Mouse (Mus musculus) adipocyte (in vitro differentiated cells): ENCODE data around the gene Xpo5.

Experiments used
- DNase-seq: peaks from one replicate; pipeline ENCODE4 v3.0.0-alpha.2; 2016; ENCODE audit warnings: low spot score

The Xpo5 gene

DNA sequence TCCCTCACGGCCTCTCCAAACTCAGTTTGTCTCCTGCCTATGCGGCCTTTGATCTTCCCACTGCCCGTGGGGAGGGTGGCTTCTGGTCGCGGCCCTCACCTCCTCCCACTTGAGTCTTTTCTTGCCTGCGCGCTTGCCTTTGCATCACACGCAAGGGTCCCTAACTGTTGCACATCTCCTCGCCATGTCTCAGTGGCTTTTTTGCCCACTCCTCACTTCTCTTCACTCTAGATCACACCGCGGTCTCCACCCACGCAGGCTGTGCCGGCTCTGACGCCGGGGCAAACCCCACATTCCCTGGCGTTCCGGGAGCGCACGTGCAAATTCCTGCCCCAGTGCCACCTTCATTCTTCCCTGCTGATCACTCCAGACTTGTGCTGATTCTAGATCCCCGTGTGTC, 496 bp downstream of the Xpo5 start:
- no peak for DNase-seq

DNA sequence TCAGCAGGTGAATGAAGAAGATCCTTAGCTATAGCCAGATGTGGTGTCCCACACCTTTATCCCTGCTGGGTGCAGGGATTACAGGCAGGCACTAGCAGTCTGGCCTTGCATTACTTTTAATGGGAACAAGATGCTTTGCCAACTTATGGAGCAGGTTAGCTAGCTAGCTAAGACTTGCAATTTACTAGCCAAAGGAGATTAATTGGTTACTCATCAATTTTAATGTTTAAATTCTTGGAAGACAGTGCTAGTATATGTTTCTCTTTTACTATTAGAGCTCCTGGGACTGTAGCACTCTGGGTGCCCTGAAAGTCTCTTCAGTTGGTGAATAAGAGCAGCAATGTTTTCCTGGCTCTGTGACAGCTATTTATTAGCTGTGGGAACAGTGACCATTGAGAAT, 4.1 kb downstream of the Xpo5 start:
- no peak for DNase-seq

DNA sequence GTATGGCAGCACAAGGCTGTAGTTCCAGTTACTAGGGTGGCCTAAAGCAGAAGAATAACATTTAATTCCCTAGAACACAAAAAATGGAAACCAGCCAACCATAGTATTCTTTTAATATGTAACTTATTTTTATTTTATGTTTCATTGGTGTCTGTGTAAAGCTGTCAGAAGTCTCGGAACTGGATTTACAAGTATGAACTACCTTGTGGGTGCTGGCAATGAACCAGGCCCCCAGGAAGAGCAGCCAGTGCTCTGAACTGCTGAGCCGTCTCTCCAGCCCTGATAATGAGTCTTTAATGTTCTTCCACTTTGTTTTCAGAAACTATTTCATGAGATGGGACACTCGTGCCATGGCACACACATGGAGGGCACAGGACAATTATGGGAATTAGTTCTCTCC, 8.0 kb downstream of the Xpo5 start:
- DNase-seq, result no peak

DNA sequence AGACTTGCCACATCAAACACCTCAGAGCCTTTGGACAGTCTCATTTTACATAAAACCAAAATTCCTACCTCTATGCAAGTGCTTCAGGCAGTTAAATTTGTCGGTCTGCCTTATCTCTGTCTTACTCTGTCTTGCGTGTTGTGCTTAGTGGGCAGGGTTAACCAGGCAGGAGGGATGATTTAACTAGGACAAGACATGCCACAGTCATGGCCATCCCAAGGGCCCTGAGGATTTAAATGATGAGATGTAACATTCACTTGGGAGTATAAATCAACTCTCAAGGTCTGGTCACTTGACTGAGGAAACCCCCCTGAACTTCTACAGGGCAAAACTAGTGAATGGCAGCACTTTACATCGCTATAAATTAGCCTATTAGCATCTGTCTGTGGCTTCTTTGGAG, 19.0 kb downstream of the Xpo5 start:
- no peak for DNase-seq

DNA sequence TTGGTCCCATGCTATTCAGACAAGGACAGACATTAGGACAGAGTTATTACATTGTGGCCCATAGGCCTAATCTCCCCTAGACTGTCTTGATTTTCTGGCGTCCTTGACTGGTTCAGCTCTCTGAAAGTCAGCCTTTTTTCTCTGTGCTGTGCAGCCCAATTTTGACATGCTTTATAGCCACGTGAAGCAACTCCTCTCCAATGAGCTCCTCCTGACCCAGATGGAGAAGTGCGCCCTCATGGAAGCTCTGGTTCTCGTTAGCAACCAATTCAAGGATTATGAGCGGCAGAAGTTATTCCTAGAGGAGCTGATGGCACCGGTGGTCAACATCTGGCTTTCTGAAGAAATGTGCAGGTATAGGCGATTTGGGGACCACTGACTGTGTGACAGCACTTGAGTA, 25.0 kb downstream of the Xpo5 start:
- DNase-seq, result no peak

DNA sequence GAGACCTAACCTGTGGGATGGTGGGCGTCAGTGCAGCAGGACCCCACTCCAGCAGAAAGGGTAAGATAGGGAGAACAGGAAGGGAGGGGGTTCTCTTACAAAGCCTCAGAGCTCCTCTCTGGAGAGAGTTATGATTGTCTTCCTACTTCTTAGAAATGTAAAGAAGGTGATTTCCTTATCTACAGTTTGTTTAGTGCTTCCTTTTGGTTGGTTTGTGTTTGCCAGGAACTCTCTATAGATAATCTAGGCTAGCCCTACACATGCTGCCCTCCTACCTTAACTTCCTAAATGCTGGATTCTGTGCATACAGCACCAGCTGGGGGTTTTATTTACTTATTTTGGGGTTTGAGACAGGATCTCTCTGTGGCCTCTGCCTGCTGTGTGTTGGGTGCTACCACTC, 33.5 kb downstream of the Xpo5 start:
- no peak for DNase-seq

DNA sequence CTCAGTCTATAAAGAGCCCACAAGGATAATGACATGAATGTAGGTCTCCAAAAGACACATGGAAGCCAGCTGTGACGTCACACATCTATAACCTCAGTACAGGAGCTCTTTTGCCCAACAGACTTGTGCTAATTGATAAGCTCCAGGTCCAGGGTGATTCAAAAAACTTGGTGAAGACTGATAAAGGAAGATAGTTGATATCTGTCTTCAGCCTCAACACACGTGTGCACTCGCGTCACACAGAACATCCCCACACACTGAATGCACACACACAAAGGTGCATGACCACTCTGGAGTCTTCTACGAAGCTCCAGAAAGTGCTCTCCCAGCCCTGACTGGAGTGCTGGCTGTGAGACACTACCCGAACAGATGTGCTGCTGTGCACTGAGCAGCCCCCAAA, 34.5 kb downstream of the Xpo5 start:
- no peak for DNase-seq

DNA sequence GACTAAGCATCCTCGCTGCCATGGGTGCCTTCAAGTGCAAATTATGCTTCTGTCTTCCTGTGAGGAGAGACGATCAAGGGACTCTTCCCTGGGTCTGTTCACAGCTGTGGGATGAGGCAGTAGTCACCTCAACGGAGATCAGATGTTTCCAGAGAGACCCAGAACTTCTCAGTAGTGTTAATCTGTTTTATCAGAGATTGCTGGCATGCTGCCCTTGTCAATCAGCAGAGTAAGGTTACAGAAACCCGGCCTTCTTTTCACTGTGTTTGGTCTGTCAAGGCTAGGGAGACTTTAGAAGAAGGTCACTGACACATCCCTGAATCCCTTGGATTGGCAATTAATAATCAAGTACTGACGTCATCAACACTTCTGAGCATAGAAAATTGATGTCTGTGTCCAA, 34.9 kb downstream of the Xpo5 start:
- DNase-seq, result no peak

DNA sequence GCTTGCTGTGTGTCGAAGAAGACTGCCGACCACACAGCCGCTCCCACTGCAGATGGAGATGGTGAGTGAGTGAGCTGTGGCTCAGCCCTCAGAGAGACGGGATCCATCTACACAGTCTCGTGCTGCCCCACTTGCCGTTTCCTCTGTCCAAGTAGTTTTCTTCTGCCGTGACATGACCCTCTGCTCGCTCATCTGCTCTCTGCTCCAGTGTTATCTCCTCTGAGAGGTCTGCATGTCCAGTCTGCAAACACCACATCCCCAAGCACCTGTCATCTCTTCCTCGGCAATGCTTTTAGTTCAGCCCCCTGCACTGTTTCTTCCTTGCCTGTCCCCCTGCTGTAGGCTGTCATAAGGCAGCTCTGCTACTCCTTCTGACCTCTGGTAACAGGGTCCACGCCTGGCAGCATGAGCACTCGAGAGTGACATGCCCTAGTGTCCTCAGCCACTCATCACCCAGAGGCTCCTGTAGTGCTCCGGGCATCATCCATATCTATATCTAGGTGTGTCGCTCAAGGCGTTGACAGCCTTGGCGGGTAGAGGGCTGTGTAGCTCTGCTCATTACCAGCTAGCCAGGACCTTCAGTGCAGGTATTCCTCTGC, 37.0 kb downstream of the Xpo5 start:
- DNase-seq, result no peak

DNA sequence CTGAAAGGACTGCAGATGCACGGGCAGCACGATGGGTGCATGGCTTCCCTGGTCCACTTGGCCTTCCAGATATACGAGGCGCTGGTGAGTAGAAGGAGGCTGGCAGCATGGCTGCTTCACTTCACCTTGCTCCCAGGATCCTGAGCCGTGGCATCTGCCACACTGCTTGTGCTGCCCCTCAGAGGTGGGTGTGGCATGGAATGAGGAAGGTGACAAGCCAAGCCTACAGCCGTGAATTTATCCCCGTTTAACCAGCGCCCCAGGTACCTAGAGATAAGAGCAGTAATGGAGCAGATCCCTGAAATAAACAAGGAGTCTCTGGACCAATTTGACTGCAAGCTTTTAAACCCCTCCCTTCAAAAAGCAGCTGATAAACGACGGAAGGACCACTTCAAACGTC, 38.9 kb downstream of the Xpo5 start:
- no peak for DNase-seq

DNA sequence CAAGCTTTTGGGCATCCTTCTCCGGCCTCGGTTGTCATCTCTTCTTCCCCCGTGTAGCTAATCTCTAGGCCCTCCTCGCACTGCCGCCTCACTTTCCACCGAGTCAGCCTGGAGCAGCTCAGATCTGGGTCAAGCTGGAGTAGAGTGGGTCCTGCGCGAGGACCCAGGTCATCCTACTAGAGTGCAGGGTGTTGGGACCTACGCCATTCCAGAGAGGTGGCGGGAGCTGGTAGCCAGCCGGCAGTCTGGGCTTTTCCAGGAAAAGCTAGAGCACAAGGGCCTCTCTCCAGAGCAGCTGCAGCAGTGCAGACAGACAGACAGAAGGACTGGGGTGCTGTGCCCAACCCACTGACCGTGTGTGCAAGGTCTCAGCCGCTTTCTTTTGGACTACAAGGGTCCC, 39.7 kb downstream of the Xpo5 start:
- DNase-seq, result no peak

DNA sequence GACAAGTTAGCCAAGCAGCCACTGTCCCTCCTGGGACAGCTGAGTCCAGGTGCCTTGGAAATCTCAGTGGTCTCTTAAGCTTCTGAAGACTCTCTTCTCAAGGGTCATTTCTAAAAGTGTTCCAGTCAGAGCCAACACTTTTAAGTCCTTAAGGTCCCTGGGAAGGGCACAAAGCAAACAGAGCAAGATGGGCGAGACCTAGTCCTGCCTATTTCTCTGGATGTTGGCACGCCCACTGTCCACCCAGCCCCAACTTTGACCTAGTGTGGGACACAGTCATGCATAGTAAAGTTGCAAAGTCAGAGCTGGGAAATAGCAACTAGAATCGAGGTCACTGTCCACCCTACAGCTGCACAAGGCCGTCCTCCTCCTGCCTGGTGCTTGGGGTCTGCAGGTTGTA, 40.4 kb downstream of the Xpo5 start:
- DNase-seq, result peak; percentile 81

DNA sequence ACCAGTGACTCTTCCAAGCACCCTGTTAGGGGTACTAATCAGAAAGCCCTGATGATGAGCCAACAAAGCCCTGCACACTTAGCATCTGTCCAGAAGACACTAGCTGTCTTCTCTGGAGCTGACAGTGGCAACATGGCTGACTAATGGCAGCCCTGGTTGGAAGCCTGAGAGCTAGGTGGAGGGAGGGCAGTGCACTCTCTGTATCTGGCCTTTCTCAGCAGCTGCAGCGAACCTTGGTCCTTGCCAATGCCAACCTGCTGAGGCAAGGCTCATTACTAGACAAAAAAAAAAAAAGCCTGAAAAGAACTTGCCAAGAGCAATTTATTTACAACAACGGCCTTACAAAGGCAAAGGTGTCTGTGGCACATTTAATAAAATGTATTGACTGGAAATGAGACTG, 41.0 kb downstream of the Xpo5 start:
- DNase-seq, result peak; percentile 36

DNA sequence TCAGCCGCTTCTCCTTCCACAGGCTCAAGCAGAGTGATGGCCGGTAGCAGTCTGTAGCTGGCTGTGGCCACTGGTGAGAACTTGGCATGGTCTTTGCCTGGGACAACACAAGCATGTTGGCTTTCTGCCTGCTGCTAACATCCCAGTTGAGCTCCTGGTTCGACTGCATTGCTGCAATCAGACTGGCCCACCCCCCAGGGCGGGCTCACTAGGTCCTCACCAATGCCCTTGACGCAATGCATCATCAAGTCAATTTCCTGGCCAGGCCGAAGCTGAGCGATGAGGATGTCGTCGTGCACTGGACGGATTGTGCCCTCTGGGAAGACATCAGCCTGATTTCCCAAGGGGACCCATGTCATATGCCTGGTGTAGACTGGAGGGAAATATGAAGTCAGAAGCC, 42.0 kb downstream of the Xpo5 start:
- peak; percentile 89 for DNase-seq

DNA sequence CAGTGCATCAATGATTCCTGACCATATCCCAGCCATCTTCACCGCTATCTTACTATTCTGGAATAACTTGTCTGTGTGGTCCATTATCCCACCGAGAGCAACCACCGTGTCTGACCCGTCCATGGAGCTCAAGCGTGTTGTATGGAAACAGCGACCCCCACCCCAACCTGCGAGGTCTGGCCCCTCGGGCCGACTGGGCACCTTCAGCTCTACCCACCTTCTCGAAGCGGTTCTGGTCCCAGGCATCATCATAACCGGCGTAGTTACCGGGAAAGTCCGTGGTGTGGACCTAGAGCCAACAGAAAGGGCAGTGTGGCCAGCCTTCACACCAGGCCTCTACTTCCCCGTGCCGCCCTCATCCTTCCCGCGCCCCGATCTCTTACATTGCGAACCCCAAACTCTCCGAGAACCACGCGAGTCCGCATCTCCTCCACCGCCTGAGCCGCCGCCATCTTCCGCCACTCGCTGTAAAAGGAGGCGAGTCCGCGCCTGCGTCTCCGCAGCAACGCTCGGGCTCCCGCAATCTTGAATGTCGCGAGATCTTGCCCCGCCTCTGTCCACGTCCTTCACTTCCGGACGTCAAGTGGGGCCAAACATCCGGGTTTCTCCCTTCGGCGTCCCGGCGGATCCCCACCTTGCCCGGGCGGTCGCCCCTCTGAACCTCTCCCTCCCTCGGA, 45.1 kb downstream of the Xpo5 start, which contains the start of the genes Polr1c and Yipf3:
Gene Polr1c, minus strand, starts transcription at position 543 of the 677 bp plus-strand sequence.
Gene Yipf3, plus strand, starts transcription at position 569 of the 677 bp plus-strand sequence.
- peak; percentile 94 for DNase-seq

DNA sequence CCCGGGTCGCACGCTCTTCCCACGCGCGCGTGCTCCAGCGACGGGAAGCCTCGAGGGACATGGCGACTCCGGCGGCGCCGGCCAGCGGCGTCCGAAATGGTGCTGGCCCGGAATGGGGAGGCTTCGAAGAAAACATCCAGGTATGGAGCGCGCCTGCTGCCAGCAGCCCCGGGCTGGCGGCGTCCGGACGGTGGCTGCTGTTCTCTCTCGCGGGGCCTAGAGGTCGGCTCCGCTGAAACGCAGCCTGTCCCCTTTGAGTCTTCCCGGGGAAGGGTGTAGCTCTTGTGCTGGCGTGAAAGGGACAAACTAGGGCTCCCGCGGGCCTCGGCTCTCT, 45.6 kb downstream of the Xpo5 start:
- no peak for DNase-seq

DNA sequence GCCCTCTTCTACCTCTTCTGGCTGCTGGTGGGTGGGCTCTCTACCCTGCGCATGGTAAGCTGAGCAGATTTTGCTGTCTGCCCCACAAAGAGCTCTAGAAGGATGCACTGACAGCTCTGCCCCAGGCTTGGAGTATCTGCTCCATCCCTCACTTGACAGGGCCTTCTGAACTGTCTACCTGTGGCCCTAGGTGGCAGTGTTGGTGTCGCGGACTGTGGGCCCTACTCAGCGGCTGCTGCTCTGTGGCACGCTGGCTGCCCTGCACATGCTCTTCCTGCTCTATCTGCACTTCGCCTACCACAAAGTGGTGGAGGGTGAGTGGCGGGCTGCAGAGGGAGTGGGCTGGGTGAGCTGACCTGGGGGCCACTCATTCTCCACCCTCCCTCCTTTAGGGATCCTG, 48.6 kb downstream of the Xpo5 start:
- no peak for DNase-seq

DNA sequence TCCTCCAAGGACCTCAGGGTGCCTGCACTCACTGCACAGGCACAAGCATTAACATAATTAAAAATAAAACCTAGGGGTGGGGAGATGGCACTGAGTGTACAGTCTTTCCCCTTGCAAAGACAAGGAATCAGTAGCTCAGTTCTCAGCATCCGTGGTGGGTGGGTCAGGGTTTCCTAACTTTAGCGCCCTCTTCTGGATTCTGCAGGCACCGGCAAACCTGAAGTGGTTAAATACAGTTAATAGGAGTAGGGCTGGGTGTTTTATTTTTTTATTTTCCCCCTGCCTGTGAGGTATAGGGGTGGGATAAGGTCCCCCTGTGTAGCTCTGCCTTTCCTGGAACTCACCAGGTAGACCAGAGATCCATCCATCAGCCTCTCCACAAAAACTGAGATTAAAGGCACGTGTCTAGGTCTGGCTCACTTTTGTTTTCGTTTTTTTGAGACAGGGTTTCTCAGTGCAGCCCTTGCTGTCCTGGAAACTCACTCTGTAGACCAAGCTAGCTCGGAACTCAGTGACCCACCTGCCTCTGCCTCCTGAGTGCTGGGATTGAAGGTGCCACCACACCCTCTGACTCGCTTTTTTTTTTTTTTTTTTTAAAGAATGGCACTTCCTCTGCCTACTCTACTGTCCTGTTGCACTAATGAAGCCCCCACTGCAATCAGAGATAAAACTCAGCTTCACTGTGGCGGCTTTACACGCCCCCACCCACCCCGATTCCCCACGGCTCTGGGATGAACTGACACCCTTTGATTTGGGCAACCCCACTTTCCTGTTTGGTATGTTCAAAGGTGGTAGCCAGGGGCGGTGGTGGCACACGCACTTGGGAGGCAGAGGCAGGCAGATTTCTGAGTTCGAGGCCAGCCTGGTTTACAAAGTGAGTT, 50.2 kb downstream of the Xpo5 start:
- DNase-seq, result no peak

DNA sequence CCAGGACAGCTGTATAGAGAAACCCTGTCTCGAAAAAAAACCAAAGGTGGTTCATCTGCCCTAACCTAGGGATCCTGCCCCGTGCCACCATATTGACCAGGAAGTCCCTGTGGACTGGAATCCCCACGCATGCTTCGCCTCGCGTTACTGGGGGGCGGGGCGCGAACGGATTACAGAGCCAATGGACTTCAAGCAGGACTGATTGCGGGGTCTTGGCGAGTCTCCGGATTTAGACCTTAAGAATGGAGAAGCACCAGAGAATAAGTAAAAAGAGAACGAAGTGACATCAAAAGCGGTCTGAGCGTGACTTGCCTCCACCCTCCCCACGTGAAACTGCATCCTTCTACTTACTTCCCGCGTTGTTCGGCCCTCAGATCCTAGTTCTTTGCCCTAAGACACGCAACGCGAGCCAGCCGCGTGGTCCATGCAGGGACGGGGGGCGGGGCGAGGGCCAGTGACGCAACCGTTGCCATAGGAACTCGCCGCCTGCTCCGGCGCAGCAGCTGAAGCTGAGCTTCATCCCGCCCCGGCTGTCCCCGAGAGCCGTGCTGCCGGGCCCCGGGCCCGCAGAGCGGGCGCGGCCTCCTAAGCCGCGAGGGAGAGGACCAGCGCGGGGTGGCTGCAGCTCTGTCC, 51.0 kb downstream of the Xpo5 start, which contains the start of gene Lrrc73:
Gene Lrrc73, plus strand, starts transcription at position 80 of the 633 bp plus-strand sequence.
- DNase-seq, result peak; percentile 80

DNA sequence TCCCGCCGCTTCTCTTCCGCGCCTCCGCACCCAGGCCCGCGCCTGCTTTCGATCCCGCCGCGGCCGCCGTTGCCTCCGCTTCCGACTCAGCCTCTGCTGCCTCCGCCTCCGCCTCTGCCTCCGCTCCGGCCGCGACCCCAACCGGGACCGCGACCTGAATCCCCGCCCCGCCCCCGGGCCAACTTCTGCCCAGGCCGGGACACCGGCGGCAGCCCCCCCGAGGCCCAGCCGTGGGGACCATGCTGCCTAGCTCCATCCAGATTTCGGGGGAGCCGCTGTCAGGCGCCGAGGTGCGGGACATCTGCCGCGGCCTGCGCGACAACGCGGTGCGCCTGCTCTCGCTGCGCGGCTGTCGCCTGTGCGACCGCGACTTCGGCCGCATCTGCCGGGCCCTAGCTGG, 51.5 kb downstream of the Xpo5 start:
- no peak for DNase-seq

DNA sequence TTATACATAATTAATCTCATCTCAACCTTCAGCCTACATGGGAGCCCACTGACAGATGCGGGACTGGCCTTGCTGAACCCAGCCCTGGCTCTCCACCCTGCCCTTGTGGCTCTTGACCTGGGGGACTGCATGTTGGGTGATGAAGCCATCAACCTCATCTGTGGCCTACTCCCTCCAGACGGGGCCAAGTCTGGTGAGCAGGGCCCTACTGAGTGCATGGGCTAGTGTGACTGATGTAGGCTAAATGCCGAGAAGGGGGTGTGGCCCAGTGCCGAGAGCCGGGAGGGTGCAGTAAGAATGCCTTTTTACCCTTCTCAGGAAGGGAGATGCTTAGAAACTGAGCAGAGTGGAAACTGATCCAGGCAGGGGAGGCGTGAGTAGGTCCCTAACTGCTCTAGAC, 52.6 kb downstream of the Xpo5 start:
- no peak for DNase-seq

DNA sequence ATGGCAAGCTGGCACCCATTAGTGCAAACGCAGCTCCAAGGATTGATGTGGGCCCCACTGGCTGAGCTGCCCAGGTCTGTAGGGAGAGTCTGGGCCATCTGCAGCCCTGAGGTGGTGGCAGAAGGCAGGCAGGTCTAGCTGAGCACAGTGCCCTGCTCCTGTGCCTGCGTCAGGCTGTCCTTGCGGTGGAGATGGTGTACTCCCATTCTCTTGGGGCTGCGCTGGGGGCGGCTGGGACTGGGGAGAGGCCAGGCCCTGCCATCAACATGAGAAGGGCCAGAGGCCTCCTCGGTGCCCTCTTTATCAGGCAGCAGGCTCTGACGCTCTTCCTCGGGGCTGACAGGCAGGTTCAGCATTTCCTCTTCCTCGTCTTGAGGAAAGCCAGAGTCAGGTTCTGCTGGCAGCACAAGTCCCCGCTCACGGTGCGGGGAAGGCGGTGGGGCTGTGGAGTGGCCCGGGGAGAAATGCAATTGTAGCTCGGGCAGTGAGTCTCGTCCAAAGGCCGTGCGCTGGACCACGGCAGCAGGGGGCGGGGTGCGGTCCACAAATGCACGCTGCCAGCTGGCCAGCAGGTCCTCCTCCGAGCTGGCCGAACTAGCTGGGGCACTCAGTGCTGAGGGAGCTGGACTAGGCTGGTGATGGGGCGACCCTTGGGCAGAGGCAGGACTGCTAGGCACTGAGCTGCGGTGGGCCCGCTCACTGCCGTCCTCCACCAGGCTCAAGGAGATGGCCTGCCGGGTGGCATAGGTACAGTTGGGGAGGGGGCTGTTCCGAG, 55.9 kb downstream of the Xpo5 start:
- no peak for DNase-seq
